Mouse (Mus musculus): ENCODE data around the gene Rbpms2. TPM values are rescaled to one million over a fixed set of nuclear protein-coding genes. Genes with fewer than 3 reads are reported as not detected.

The Rbpms2 gene
- 3.1 and 3.3 TPM in 2 replicates for polyA plus RNA-seq (2015; fragmentation: Nextera tagmentation; extraction: Ambion mirVana)

DNA sequence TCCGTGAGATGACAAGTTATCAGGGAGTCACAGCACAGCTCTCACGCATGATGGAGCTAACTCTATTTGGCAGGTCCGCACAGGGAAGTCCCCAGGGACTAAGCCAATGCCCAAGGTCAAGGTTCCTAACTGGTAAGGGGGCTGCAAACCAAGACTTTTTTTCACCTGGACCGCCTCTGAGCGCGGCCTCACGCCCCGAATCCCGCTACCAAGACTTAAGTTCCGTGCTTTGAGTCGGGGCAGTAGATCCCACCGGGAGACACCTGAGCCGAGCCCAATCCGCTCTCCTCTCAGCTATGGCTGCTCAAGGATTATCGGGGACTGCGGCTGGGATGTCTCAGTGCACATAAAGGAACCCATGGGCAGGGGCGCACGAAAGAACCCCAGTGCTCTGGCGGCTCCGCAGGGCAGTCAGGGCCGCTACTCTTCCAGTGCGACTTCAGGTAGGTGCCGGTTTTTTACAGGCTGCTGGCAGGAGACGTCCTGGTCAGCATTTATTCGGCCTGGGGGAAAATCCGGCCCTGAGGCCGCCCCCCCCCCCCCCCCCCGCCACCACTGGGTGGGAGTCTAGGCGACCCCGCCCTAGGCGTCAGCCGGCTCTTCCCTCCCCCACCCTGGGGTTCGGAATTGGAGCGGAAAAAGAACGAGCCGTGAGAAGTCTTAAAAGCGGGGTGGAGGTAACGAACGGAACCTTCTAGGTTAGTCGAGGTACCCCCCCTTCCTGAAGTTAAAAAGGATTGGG is at the start of gene Rbpms2:
Rbpms2 (plus strand) TSS at position 624 of the 742 bp plus-strand sequence.

GRCm38 (mm10) chr9:65579781-65580371 is 49.6 kb upstream of the Rbpms2 start, which contains the start of gene Plekho2:
Gene Plekho2, minus strand, starts transcription at chr9:65580040.

GRCm38 (mm10) chr9:65586406-65587269 is 42.8 kb upstream of the Rbpms2 start, which contains the start of gene Pif1:
Gene Pif1, plus strand, starts transcription at chr9:65587160.

DNA sequence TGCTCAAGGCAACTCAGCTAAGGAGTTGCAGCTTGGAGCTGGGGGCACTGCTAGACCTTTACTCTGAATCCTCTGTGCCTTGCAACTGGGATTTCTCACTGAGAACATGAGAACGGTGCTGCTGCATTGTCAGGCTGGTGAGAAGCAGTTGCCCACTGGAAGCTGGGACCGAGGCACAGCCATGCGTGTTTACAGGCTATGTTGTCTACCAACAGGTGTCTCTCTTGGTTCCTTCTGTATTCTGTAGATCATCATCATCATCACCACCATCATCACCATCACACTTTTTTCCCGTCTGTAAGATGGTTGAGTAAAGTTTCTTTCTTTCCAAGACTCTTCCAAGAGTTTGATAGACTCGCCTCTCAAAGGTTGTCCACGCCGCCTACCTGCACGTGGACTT is 38.3 kb downstream of the Rbpms2 start, which contains the start of gene Oaz2:
Oaz2 (plus strand) TSS at position 301 of the 400 bp plus-strand sequence.

Other genes with a start within 250 kb of the Rbpms2 start
- gene Kbtbd13, start 238.0 kb upstream of the Rbpms2 start, polyA plus RNA-seq (2015; fragmentation: Nextera tagmentation; extraction: Ambion mirVana), result 0.22 and 0.69 TPM in 2 replicates
- gene Rasl12, start 231.1 kb upstream of the Rbpms2 start, polyA plus RNA-seq (2015; fragmentation: Nextera tagmentation; extraction: Ambion mirVana), result 4.3 and 5.9 TPM in 2 replicates
- not detected in 2 replicates for gene Slc51b, start 206.7 kb upstream of the Rbpms2 start, polyA plus RNA-seq (2015; fragmentation: Nextera tagmentation; extraction: Ambion mirVana)
- 19.6 and 20.9 TPM in 2 replicates for gene Mtfmt, start 193.9 kb upstream of the Rbpms2 start, polyA plus RNA-seq (2015; fragmentation: Nextera tagmentation; extraction: Ambion mirVana)
- gene Spg21, start 168.7 kb upstream of the Rbpms2 start, polyA plus RNA-seq (2015; fragmentation: Nextera tagmentation; extraction: Ambion mirVana), result 76.2 and 82.0 TPM in 2 replicates
- gene Ankdd1a, start 109.5 kb upstream of the Rbpms2 start, polyA plus RNA-seq (2015; fragmentation: Nextera tagmentation; extraction: Ambion mirVana), result 0.65 and 1.1 TPM in 2 replicates
- gene Plekho2, start 49.6 kb upstream of the Rbpms2 start, polyA plus RNA-seq (2015; fragmentation: Nextera tagmentation; extraction: Ambion mirVana), result 5.6 and 6.4 TPM in 2 replicates
- gene Pif1, start 42.5 kb upstream of the Rbpms2 start, polyA plus RNA-seq (2015; fragmentation: Nextera tagmentation; extraction: Ambion mirVana), result 1.4 TPM in 2 replicates
- 321 and 378 TPM in 2 replicates for gene Oaz2, start 38.4 kb downstream of the Rbpms2 start, polyA plus RNA-seq (2015; fragmentation: Nextera tagmentation; extraction: Ambion mirVana)
- 6.0 and 6.6 TPM in 2 replicates for gene Zfp609, start 197.9 kb downstream of the Rbpms2 start, polyA plus RNA-seq (2015; fragmentation: Nextera tagmentation; extraction: Ambion mirVana)

Measured in neural tube, postnatal 0 days (tissue).